Comparison of ENCODE assay signal across 24 mouse cellular contexts in genomic region chr2:49210408-49210807, GRCm38 (mm10).
DNase-seq lines count a peak whose midpoint lies in the region; ATAC-seq lines count a peak whose summit lies in the region.
"Had no signal": no experiment of that assay in that cellular context is flagged by ENCODE, and none has a peak within 500 bp of the region (broad histone marks: within the 10 kb centered on the region; RNA-seq: fewer than 3 reads in every experiment).

No protein-coding gene starts in this region.

- WGBS in forebrain, embryonic 15.5 days, result 88% methylated on average over 1 of the region's 1 CpGs
- WGBS in forebrain, embryonic 13.5 days, result 84% methylated on average over 1 of the region's 1 CpGs

- H3K27ac ChIP-seq in forebrain, embryonic 15.5 days (replicated peaks), result peak overlapping the region; percentile 21; the same call in 1 of the 2 replicates
- no peak overlapping the region for H3K27ac ChIP-seq in forebrain, embryonic 13.5 days
- H3K27ac ChIP-seq: hindbrain, embryonic 15.5 days; intestine, embryonic 15.5 days; kidney, postnatal 0 days; liver, embryonic 14.5 days; midbrain, embryonic 15.5 days; stomach, embryonic 15.5 days had no signal

- no peaks in the 10 kb centered on the region for H3K36me3 ChIP-seq in forebrain, embryonic 15.5 days
- H3K36me3 ChIP-seq in forebrain, embryonic 13.5 days (ENCODE audit: poor library complexity, severe bottlenecking), result no peaks in the 10 kb centered on the region
- H3K36me3 ChIP-seq: hindbrain, embryonic 15.5 days; intestine, embryonic 15.5 days; midbrain, embryonic 15.5 days; stomach, embryonic 15.5 days had no signal

- no peaks in the 10 kb centered on the region for H3K4me1 ChIP-seq in forebrain, embryonic 15.5 days
- H3K4me1 ChIP-seq in forebrain, embryonic 13.5 days, result no peaks in the 10 kb centered on the region
- H3K4me1 ChIP-seq: hindbrain, embryonic 15.5 days; intestine, embryonic 15.5 days; midbrain, embryonic 15.5 days; stomach, embryonic 15.5 days had no signal

- no peaks in the 10 kb centered on the region for H3K9me3 ChIP-seq in forebrain, embryonic 15.5 days
- no peaks in the 10 kb centered on the region for H3K9me3 ChIP-seq in forebrain, embryonic 13.5 days (replicated peaks)
- H3K9me3 ChIP-seq: hindbrain, embryonic 15.5 days; intestine, embryonic 15.5 days; midbrain, embryonic 15.5 days; stomach, embryonic 15.5 days had no signal

- no peak overlapping the region for H3K4me2 ChIP-seq in forebrain, embryonic 15.5 days (replicated peaks)
- H3K4me2 ChIP-seq in forebrain, embryonic 13.5 days, result no peak overlapping the region
- H3K4me2 ChIP-seq: heart, embryonic 11.5 days; hindbrain, embryonic 15.5 days; intestine, embryonic 15.5 days; lung, embryonic 14.5 days; midbrain, embryonic 15.5 days; stomach, embryonic 15.5 days had no signal

- no peaks in the 10 kb centered on the region for H3K27me3 ChIP-seq in forebrain, embryonic 15.5 days
- no peaks in the 10 kb centered on the region for H3K27me3 ChIP-seq in forebrain, embryonic 13.5 days
- H3K27me3 ChIP-seq: hindbrain, embryonic 15.5 days; intestine, embryonic 15.5 days; midbrain, embryonic 15.5 days; Patski; stomach, embryonic 15.5 days had no signal

- no peak overlapping the region for H3K4me3 ChIP-seq in forebrain, embryonic 15.5 days
- no peak overlapping the region for H3K4me3 ChIP-seq in forebrain, embryonic 13.5 days
- H3K4me3 ChIP-seq: hindbrain, embryonic 15.5 days; intestine, embryonic 15.5 days; midbrain, embryonic 15.5 days; stomach, embryonic 15.5 days had no signal

- H3K9ac ChIP-seq in forebrain, embryonic 15.5 days (replicated peaks), result no peak overlapping the region
- no peak overlapping the region for H3K9ac ChIP-seq in forebrain, embryonic 13.5 days
- H3K9ac ChIP-seq: hindbrain, embryonic 15.5 days; intestine, embryonic 15.5 days; liver, embryonic 14.5 days; lung, embryonic 14.5 days; midbrain, embryonic 15.5 days; stomach, embryonic 15.5 days had no signal

- no peak for ATAC-seq in forebrain, embryonic 15.5 days (replicated peaks)
- ATAC-seq in forebrain, embryonic 13.5 days, result no peak
- ATAC-seq in erythroblast, adult 5-6 weeks (replicated peaks; ENCODE audit: low FRiP score, poor library complexity, severe bottlenecking), result no peak
- ATAC-seq: intestine, embryonic 15.5 days; midbrain, embryonic 15.5 days; Patski had no signal

- peak; percentile 34 for DNase-seq in cerebellum, adult 11 months
- DNase-seq in cerebellum, adult 9-10 months, result peak; percentile 63
- peak; percentile 46 to 54 for DNase-seq in cerebellum, postnatal 36 days
- DNase-seq in heart, postnatal 4 days, result no peak
- DNase-seq: adrenal gland, postnatal 10 days; gastrocnemius, postnatal 10 days; kidney, adult 8-10 months; kidney, postnatal 4 days; layer of hippocampus, postnatal 36 days; liver; lung, embryonic 14.5 days; lung, postnatal 14 days; right cerebral cortex, postnatal 25 days had no signal
